Mouse (Mus musculus) kidney, embryonic 14.5 days (tissue): ENCODE measurements around the gene Adamts3. TPM values are rescaled to one million over a fixed set of nuclear protein-coding genes. Genes with fewer than 3 reads are reported as not detected.

ENCODE experiments used
- ATAC-seq: fragments of 200-750 bp; cut with Nextera tagmentation; 2 replicates; pipeline ENCODE4 v1.8.0; 2017; ENCODE audit warnings: moderate number of reproducible peaks, mild to moderate bottlenecking, moderate TSS enrichment, moderate library complexity; ENCODE audit not compliant: low FRiP score, low TSS enrichment
- H3K27ac ChIP-seq: fragments of 300-500 bp; sonication (generic); 2 replicates; pipeline ENCODE4 v1.5.1; 2014; ENCODE audit warnings: low read depth, mild to moderate bottlenecking, low read length, moderate library complexity, mixed read lengths
- H3K27me3 ChIP-seq: fragments of 300-500 bp; sonication (generic); 2 replicates; pipeline ENCODE4 v1.6.1; 2014; ENCODE audit warnings: mild to moderate bottlenecking, low read length; ENCODE audit not compliant: control insufficient read depth, insufficient read depth
- H3K36me3 ChIP-seq: fragments of 300-500 bp; sonication (generic); 2 replicates; pipeline ENCODE4 v1.6.1; 2014; ENCODE audit warnings: low read length, mixed read lengths; ENCODE audit not compliant: control insufficient read depth, insufficient read depth
- H3K4me1 ChIP-seq: fragments of 300-500 bp; sonication (generic); 2 replicates; pipeline ENCODE4 v1.6.1; 2014; ENCODE audit warnings: low read length, mixed read lengths; ENCODE audit not compliant: control insufficient read depth, insufficient read depth
- H3K4me2 ChIP-seq: fragments of 300-500 bp; sonication (generic); replicated peaks from 2 replicates; pipeline ENCODE4 v1.6.1; 2014; ENCODE audit warnings: low read depth, mild to moderate bottlenecking, low read length
- H3K4me3 ChIP-seq: fragments of 300-500 bp; sonication (generic); 2 replicates; pipeline ENCODE4 v1.5.1; 2014; ENCODE audit warnings: mild to moderate bottlenecking, low read length
- H3K9ac ChIP-seq: fragments of 300-500 bp; sonication (generic); 2 replicates; pipeline ENCODE4 v1.6.1; 2014; ENCODE audit warnings: low read depth, mild to moderate bottlenecking, low read length, moderate library complexity
- H3K9me3 ChIP-seq: fragments of 300-500 bp; sonication (generic); 2 replicates; pipeline ENCODE4 v1.6.1; 2016; ENCODE audit warnings: low read length; ENCODE audit not compliant: control insufficient read depth
- WGBS: fragments of 180-500 bp; shearing (Covaris S2); extraction: QIAGEN DNeasy Blood & Tissue Kit; methylation state at CpG from one replicate; pipeline ENCODE4 v1.1.7; 2014; 5-methylcytosine and 5-hydroxymethylcytosine counted together
- polyA plus RNA-seq: library from polyadenylated mRNA; unstranded; fragments of >200 nt; fragmentation: Nextera tagmentation; extraction: Ambion mirVana; gene quantifications from 2 replicates; pipeline ENCODE4 v1.2.1, GENCODE M21; 2014

Adamts3 gene
- polyA plus RNA-seq = 2.2 and 3.4 TPM in 2 replicates

DNA sequence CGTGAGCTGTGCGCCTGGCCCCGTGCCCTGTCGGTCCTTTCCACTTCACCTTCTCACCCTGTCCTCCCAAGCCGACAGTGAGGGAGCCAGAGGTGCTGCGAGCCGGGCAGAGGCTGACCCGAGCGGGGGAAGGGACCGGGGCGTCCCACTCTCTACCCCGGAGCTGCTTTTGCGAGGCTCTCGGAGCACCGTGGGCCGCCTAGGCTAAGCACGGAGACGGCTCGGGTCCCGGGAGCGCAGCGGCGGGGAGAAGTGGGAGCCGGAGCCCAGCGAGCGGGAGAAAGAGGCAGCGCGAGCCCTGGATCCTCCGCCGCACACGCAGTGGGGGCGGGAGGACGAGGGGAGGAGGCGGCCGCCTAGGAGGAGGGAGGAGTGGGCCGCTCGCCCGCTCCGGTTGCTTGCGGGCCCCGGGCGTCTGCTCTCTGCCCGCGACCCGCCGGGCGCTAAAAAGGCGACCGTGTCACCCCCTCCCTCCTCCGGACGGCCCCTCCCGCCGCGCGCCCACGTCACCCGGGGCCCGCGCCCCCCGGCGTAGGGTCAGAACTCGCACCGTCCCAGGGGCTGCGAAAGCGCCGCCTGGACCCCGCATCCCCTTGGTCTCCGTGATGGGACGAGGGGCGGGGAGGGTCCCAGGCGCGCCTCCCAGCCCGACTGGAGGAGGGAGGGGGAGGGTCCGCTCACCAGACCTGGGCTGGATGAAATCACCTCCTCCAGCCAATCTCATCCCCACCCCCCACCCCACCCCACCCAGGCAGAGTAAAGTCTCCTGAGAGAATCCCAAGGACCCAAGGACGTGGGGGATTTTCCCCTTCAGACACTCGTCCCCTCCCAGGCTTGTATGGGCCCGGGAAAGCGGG is at the start of gene Adamts3:
Gene Adamts3 (minus strand): TSS at position 284 of the 857 bp plus-strand sequence.
- peak within 1 kb of the TSS; percentile 79 for H3K4me2 ChIP-seq
- peak within 1 kb of the TSS; percentile 63 for H3K9ac ChIP-seq
- H3K36me3 ChIP-seq = no peaks in the 10 kb centered on the region
- peak; percentile 88 for ATAC-seq
- H3K4me1 ChIP-seq = 0 out of 2 replicates have a peak, but pooled peaks cover 3% of the 10 kb centered on the region
- no peaks in the 10 kb centered on the region for H3K9me3 ChIP-seq
- no peaks in the 10 kb centered on the region for H3K27me3 ChIP-seq
- H3K4me3 ChIP-seq = peak within 1 kb of the TSS; percentile 59
- H3K27ac ChIP-seq = no peak within 1 kb of the TSS
- WGBS = 1% methylated on average over 65 of the region's 78 CpGs

DNA sequence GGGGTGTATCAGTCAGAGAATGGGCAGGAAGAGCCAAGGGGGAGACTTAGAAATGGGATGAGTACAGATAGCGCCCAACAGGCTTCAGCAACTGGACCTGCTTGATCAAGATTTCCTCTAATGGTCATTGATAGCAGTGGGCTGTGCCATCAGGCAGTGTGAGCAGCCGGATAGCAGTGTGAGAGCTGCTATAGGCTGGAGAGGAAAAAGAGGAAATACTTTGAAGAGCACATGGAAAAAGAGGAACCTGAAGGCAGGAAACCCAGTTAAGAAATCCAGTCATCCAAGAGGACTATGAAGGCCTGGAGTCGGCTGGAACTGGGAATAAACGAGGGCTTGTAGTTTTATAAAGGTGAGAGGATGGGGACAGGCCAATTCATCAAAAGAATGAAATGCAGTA is 48.4 kb upstream of the Adamts3 start:
- 67% methylated on average over 4 of the region's 4 CpGs for WGBS
- H3K36me3 ChIP-seq = no peaks in the 10 kb centered on the region
- no peak overlapping the region for H3K4me2 ChIP-seq
- ATAC-seq = no peak
- no peak overlapping the region for H3K4me3 ChIP-seq
- H3K4me1 ChIP-seq = no peaks in the 10 kb centered on the region
- no peaks in the 10 kb centered on the region for H3K9me3 ChIP-seq
- no peak overlapping the region for H3K9ac ChIP-seq
- H3K27me3 ChIP-seq = no peaks in the 10 kb centered on the region
- no peak overlapping the region for H3K27ac ChIP-seq

DNA sequence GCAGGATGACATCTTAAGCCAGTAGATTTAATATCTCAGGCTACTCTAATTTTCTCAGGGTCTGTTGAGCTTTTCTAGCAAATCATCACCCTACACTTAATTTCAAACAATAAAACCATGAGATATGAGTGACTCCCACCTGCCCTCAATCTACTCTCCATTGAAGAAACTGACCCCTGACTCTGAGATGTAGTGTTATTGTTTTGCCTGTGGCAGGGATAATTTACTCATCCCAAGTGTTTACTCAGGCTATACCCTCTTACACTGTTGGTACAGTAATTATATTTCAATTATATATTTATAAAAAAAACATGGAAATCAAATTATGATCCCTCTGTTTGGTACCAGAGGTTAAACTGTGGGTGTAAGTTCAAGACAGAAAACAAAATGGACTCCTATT is 29.2 kb upstream of the Adamts3 start:
- H3K9ac ChIP-seq = no peak overlapping the region
- H3K36me3 ChIP-seq = no peaks in the 10 kb centered on the region
- H3K4me1 ChIP-seq = no peaks in the 10 kb centered on the region
- H3K27ac ChIP-seq = no peak overlapping the region
- H3K4me2 ChIP-seq = no peak overlapping the region
- ATAC-seq = no peak
- no peaks in the 10 kb centered on the region for H3K27me3 ChIP-seq
- no peaks in the 10 kb centered on the region for H3K9me3 ChIP-seq
- no peak overlapping the region for H3K4me3 ChIP-seq

DNA sequence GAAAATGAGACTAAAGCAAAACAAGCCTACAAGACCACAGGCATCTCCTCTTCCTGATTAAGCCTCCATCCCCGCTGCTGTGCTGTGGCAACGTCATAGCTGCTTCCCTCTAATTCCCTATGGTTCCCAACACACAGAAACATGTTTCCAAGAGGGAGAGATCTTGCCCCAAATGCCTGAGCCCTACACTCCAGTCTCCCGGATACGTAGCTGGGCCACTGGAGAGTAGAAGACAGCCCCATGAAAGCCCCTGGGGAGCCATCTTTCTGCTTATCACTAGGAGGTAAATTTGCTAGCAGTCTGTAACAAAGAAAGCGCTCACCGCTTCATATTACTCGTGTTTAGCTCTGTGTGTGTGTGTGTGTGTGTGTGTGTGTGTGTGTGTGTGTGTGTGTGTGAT is 28.8 kb upstream of the Adamts3 start:
- no peak overlapping the region for H3K4me2 ChIP-seq
- WGBS = 60% methylated on average over 7 of the region's 7 CpGs
- no peak overlapping the region for H3K27ac ChIP-seq
- no peaks in the 10 kb centered on the region for H3K4me1 ChIP-seq
- H3K27me3 ChIP-seq = no peaks in the 10 kb centered on the region
- H3K9me3 ChIP-seq = no peaks in the 10 kb centered on the region
- H3K9ac ChIP-seq = no peak overlapping the region
- H3K36me3 ChIP-seq = no peaks in the 10 kb centered on the region
- ATAC-seq = no peak
- H3K4me3 ChIP-seq = no peak overlapping the region

DNA sequence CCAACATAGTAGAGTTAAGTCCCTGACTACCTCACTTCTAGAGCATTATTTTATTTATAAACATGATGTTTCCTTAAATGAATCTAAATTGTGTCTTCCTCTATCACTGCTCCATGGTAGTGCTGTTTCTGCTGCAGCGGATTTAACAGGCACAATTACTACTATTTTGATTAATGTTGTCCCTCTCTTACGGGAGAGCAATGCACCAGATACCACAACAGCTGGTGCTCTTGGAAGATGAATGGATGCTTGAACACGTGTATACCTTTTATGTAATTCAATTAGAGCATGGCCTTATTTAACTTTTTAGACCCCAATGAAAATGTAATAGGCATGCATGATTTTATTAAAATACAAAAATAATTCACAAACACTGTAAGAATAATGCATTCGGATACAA is 28.4 kb upstream of the Adamts3 start:
- Histone ChIP-seq H3K27ac (no peak overlapping the region), H3K27me3 (no peaks in the 10 kb centered on the region), H3K4me3 (no peak overlapping the region), H3K4me2 (no peak overlapping the region), H3K4me1 (no peaks in the 10 kb centered on the region), H3K9me3 (no peaks in the 10 kb centered on the region), H3K9ac (no peak overlapping the region), H3K36me3 (no peaks in the 10 kb centered on the region)
- ATAC-seq = no peak
- 62% methylated on average over 4 of the region's 4 CpGs for WGBS

GRCm38 (mm10) chr5:89906884-89907431 is 23.8 kb upstream of the Adamts3 start:
- Histone ChIP-seq H3K27ac (no peak overlapping the region), H3K36me3 (no peaks in the 10 kb centered on the region), H3K4me2 (no peak overlapping the region), H3K27me3 (no peaks in the 10 kb centered on the region), H3K9me3 (no peaks in the 10 kb centered on the region), H3K9ac (no peak overlapping the region), H3K4me1 (no peaks in the 10 kb centered on the region), H3K4me3 (no peak overlapping the region)
- ATAC-seq = no peak
- WGBS = 84% methylated on average over 13 of the region's 13 CpGs

GRCm38 (mm10) chr5:89901026-89901425 is 17.9 kb upstream of the Adamts3 start:
- H3K4me2 ChIP-seq = no peak overlapping the region
- no peaks in the 10 kb centered on the region for H3K36me3 ChIP-seq
- H3K27ac ChIP-seq = no peak overlapping the region
- no peaks in the 10 kb centered on the region for H3K4me1 ChIP-seq
- H3K4me3 ChIP-seq = no peak overlapping the region
- no peaks in the 10 kb centered on the region for H3K9me3 ChIP-seq
- H3K27me3 ChIP-seq = no peaks in the 10 kb centered on the region
- WGBS = 75% methylated on average over 5 of the region's 5 CpGs
- no peak for ATAC-seq
- H3K9ac ChIP-seq = no peak overlapping the region

GRCm38 (mm10) chr5:89897495-89897894 is 14.4 kb upstream of the Adamts3 start:
- Histone ChIP-seq H3K9me3 (no peaks in the 10 kb centered on the region), H3K27ac (no peak overlapping the region), H3K4me2 (no peak overlapping the region), H3K27me3 (no peaks in the 10 kb centered on the region), H3K4me3 (no peak overlapping the region), H3K4me1 (no peaks in the 10 kb centered on the region), H3K36me3 (no peaks in the 10 kb centered on the region), H3K9ac (no peak overlapping the region)
- WGBS = 79% methylated on average over 9 of the region's 9 CpGs
- ATAC-seq = no peak

- Histone ChIP-seq H3K4me2 (no peak overlapping the region), H3K9ac (no peak overlapping the region), H3K4me3 (no peak overlapping the region), H3K9me3 (no peaks in the 10 kb centered on the region), H3K36me3 (no peaks in the 10 kb centered on the region), H3K4me1 (no peaks in the 10 kb centered on the region), H3K27ac (no peak overlapping the region), H3K27me3 (no peaks in the 10 kb centered on the region)
- ATAC-seq = no peak
- WGBS = 72% methylated on average over 7 of the region's 7 CpGs
Observed at GRCm38 (mm10) chr5:89895520-89895919, 12.4 kb upstream of the Adamts3 start.
